Mouse (Mus musculus) hindbrain, postnatal 0 days (tissue): ENCODE results near the gene Gls2. TPM values are rescaled to one million over a fixed set of nuclear protein-coding genes. Genes with fewer than 3 reads are reported as not detected.
"Not testable (repeated sequence)": the region's sequence is repeated elsewhere in the genome, so short reads cannot be mapped to it uniquely, and the experiment has no call there.

ENCODE experiments used
- ATAC-seq: fragments of 200-750 bp; cut with Nextera tagmentation; 2 replicates; pipeline ENCODE4 v1.8.0; 2017; ENCODE audit warnings: mild to moderate bottlenecking, moderate TSS enrichment, moderate library complexity
- DNase-seq: peaks from one replicate; pipeline ENCODE4 v3.0.0-alpha.2; 2015; ENCODE audit warnings: low spot score
- H3K27ac ChIP-seq: fragments of 300-500 bp; sonication (generic); 2 replicates; pipeline ENCODE4 v1.5.1; 2014; ENCODE audit warnings: mild to moderate bottlenecking
- H3K27me3 ChIP-seq: fragments of 300-500 bp; sonication (generic); 2 replicates; pipeline ENCODE4 v1.6.1; 2014; ENCODE audit warnings: low read length, mixed read lengths; ENCODE audit not compliant: insufficient read depth
- H3K36me3 ChIP-seq: fragments of 300-500 bp; sonication (generic); 2 replicates; pipeline ENCODE4 v1.6.1; 2014; ENCODE audit warnings: low read length, mixed read lengths; ENCODE audit not compliant: insufficient read depth
- H3K4me1 ChIP-seq: fragments of 300-500 bp; sonication (generic); 2 replicates; pipeline ENCODE4 v1.6.1; 2014; ENCODE audit warnings: antibody characterized with exemption, low read length, mixed read lengths; ENCODE audit not compliant: insufficient read depth
- H3K4me2 ChIP-seq: fragments of 300-500 bp; sonication (generic); 2 replicates; pipeline ENCODE4 v1.6.1; 2014; ENCODE audit warnings: low read depth, mild to moderate bottlenecking, low read length, moderate library complexity, mixed read lengths
- H3K4me3 ChIP-seq: fragments of 300-500 bp; sonication (generic); 2 replicates; pipeline ENCODE4 v1.5.1; 2014; ENCODE audit warnings: low read length
- H3K9ac ChIP-seq: fragments of 300-500 bp; sonication (generic); replicated peaks from 2 replicates; pipeline ENCODE4 v1.6.1; 2014; ENCODE audit warnings: mild to moderate bottlenecking, low read length, moderate library complexity, mixed read lengths
- H3K9me3 ChIP-seq: fragments of 300-500 bp; sonication (generic); 2 replicates; pipeline ENCODE4 v1.6.1; 2016; ENCODE audit warnings: low read length, mixed read lengths
- CTCF ChIP-seq: IDR thresholded peaks from 2 replicates; pipeline ENCODE4 v1.5.1; 2016; ENCODE audit warnings: antibody characterized with exemption, control low read depth, low read depth
- WGBS: fragments of 180-500 bp; shearing (Covaris S2); extraction: QIAGEN DNeasy Blood & Tissue Kit; methylation state at CpG from one replicate; pipeline ENCODE4 v1.1.7; 2014; 5-methylcytosine and 5-hydroxymethylcytosine counted together
- polyA plus RNA-seq: library from polyadenylated mRNA; unstranded; fragments of >200 nt; fragmentation: Nextera tagmentation; extraction: Ambion mirVana; gene quantifications from 2 replicates; pipeline ENCODE4 v1.2.1, GENCODE M21; 2015
- total RNA-seq: library from RNA; depleted of rRNA; stranded (reverse); fragments of >200 nt; gene quantifications from 2 replicates; pipeline ENCODE4 v1.2.3, GENCODE M21; 2014; rRNA removed

Gls2 gene
- total RNA-seq (1.9 and 6.4 TPM in 2 replicates), polyA plus RNA-seq (1.7 and 2.4 TPM in 2 replicates)

DNA sequence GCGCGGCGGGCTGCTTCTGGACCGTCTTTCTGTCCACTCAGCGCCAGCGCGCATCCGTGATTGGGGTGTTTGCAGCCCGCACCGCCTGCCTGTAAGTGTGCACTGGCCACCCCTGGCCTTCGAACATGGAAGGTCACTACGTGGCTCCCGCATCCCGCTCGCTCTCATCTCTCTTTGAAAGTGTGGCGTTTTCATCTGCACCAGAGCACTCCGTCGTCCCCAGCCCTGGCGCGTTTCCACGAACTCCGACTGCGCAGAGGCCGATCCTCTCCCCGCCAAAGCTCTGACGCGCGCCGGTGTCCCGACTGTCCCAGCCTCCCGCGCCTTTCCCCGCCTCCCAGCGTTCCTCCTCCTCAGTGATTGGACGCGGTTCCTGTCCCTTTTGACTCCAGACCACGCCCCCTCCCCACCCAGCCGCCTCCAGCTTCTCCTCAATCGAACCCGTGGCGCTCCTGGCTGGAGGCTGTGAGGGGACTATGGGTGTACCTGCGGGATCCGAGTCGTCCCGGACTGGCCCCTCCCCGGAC is at the start of gene Gls2:
Gls2 (plus strand) TSS at position 434 of the 527 bp plus-strand sequence.
- Histone ChIP-seq H3K4me2 (peak within 1 kb of the TSS; percentile 99), H3K9ac (peak within 1 kb of the TSS; percentile 68), H3K36me3 (no peaks in the 10 kb centered on the region), H3K27ac (no peak within 1 kb of the TSS), H3K27me3 (no peaks in the 10 kb centered on the region), H3K4me1 (no peaks in the 10 kb centered on the region), H3K4me3 (peak within 1 kb of the TSS; percentile 64), H3K9me3 (no peaks in the 10 kb centered on the region)
- DNase-seq: peak; percentile 96
- peak; percentile 98 for ATAC-seq
- WGBS: under 1% methylated on average over 46 of the region's 46 CpGs
- TF ChIP-seq CTCF: no peak

DNA sequence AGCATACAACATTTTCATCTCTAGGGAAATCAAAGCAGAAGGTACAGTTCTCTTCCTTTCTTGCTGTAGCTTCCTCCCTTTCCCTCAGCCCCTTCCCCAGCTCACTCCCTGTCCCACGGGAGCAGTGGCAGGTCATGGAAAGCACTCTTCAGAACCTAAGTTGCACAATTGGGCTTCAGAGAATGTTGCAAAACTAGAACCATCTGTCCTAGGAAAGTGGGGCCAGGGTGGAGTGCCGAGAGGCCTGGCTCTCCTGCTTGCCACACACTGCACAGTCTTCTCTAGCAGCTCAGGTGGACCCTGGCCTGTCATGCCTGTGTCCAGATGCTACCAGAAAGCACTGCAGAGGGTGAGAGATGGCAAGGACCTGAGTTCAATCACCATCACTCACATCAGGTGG is 49.3 kb upstream of the Gls2 start:
- no peak for TF ChIP-seq CTCF
- H3K27ac ChIP-seq: no peak overlapping the region
- WGBS: 76% methylated on average over 2 of the region's 2 CpGs

DNA sequence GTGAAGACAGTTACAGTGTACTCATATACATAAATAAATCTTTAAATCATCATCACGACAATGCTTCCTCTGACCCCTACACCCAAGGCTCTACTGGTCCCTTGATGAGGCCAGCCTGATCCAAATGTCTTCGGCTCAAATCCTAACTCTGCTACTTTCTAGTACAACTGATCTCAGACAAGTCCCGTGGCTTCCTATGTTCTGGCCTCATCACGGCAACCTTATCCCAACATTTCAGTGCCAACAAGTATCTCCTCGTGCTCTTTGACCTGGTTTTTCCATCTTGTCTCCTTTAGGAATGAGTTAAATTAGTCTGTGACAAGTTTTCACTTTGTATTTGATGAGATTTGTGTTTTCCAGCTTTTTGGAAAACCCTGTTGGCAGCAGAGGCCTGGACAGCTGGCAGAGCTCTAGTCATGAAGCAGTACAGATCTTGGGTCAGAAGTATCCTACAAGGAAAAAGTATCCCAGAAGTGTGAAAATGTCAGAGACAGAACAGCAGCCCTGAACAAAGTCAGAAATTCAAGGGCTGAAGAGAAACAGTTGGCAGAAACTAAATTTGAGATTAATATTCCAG is 45.4 kb upstream of the Gls2 start:
- Histone ChIP-seq H3K27ac (peak overlapping the region; percentile 17; the same call in 1 of the 2 replicates), H3K4me2 (no peak overlapping the region), H3K4me1 (no peaks in the 10 kb centered on the region), H3K36me3 (no peaks in the 10 kb centered on the region), H3K9ac (no peak overlapping the region), H3K27me3 (no peaks in the 10 kb centered on the region), H3K4me3 (no peak overlapping the region), H3K9me3 (no peaks in the 10 kb centered on the region)
- DNase-seq (no peak), ATAC-seq (no peak)
- TF ChIP-seq CTCF: no peak
- 92% methylated on average over 5 of the region's 5 CpGs for WGBS

More for the DNA sequence above, 49.3 kb upstream of the Gls2 start:
- Histone ChIP-seq H3K4me3 (no peak overlapping the region), H3K4me2 (no peak overlapping the region), H3K27me3 (no peaks in the 10 kb centered on the region), H3K36me3 (no peaks in the 10 kb centered on the region), H3K9ac (no peak overlapping the region), H3K4me1 (no peaks in the 10 kb centered on the region), H3K9me3 (no peaks in the 10 kb centered on the region)
- ATAC-seq (no peak), DNase-seq (no peak)

DNA sequence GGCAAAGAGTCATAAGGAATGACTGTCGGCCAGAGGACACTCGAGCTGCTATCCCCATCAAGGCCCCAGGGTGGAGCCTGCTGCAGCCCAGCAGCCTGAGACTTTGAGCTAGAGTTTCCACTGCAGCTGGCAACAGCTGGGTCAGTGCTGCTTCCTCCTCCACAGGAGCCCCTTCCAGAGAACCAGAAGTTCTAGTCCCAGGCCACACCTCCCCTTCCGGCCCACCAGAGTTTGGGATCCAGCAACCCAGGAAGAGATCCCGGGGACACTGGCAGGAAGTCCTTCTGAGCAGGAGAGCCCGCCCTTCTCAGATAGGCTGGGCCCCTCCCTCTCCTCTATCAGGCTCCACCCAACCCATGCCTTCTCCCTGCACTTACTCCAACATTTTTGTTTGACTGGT is 44.7 kb upstream of the Gls2 start:
- Histone ChIP-seq H3K9me3 (no peaks in the 10 kb centered on the region), H3K4me3 (no peak overlapping the region), H3K4me2 (no peak overlapping the region), H3K27ac (peak overlapping the region; percentile 17; the same call in 1 of the 2 replicates), H3K9ac (no peak overlapping the region), H3K36me3 (no peaks in the 10 kb centered on the region), H3K4me1 (no peaks in the 10 kb centered on the region), H3K27me3 (no peaks in the 10 kb centered on the region)
- DNase-seq (peak; percentile 35), ATAC-seq (peak; percentile 79)
- TF ChIP-seq CTCF: peak; percentile 46
- 10% methylated on average over 5 of the region's 5 CpGs for WGBS

DNA sequence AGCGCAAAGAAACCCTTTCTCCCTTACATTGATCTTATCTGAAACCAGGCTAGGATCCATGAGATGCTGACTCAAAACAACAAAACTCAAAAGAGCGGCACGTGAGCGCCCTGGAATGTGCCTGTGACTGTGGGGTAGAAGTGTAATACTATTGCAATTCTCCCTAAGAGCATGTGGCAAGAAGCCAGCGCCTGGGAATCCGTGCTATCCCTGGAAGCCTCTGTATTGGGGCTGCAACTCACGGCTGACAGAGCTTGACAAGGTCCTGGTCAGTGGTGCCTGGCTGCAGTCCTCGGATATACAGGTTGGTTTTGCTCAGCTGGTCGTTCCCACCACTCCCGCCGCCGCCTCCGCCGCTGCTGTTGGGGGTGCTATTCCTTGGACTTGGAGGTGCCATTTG is 43.3 kb upstream of the Gls2 start:
- Histone ChIP-seq H3K9ac (no peak overlapping the region), H3K4me2 (no peak overlapping the region), H3K27me3 (no peaks in the 10 kb centered on the region), H3K9me3 (no peaks in the 10 kb centered on the region), H3K4me1 (no peaks in the 10 kb centered on the region), H3K27ac (no peak overlapping the region), H3K4me3 (no peak overlapping the region), H3K36me3 (no peaks in the 10 kb centered on the region)
- TF ChIP-seq CTCF: no peak
- WGBS: 74% methylated on average over 14 of the region's 14 CpGs
- ATAC-seq (no peak), DNase-seq (peak; percentile 19)

DNA sequence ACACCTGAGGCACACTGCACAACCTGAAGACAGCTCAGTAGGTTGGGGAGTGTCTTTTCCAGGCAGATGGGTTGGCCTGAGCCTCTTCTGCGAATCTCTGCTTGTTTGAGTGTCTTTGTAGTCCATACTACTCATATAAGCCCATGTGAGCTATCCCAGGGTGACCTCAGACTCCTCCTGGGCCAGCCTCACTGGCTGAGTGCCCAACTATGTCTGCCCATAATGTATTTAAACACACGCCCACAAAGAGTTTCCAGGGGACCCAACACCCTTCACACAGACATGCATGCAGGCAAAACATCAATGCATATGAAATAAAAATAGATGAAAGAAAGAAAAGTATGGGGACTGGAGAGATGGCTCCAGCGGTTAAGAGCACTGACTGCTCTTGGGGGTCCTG is 40.3 kb upstream of the Gls2 start:
- Histone ChIP-seq H3K4me1 (no peaks in the 10 kb centered on the region), H3K9ac (no peak overlapping the region), H3K4me3 (no peak overlapping the region), H3K4me2 (no peak overlapping the region), H3K27ac (no peak overlapping the region), H3K36me3 (no peaks in the 10 kb centered on the region), H3K9me3 (no peaks in the 10 kb centered on the region), H3K27me3 (no peaks in the 10 kb centered on the region)
- ATAC-seq (no peak), DNase-seq (no peak)
- no peak for TF ChIP-seq CTCF
- 76% methylated on average over 3 of the region's 3 CpGs for WGBS

DNA sequence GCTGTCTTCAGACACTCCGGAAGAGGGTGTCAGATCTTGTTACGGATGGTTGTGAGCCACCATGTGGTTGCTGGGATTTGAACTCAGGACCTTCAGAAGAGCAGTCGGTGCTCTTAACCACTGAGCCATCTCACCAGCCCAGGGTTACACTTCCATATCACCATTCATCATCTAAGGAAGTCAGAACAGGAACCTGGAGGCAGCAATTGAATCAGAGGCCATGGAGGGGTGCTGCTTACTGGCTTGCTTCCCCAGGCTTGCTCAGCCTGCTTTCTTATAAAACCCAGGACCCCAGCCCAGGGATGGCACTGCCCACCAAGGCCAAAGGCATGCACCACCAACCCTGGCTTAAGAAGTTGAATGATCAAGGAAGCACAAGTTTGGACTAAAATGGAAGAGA is 28.5 kb upstream of the Gls2 start:
- not testable (repeated sequence) for H3K27me3 ChIP-seq, H3K4me3 ChIP-seq, H3K9ac ChIP-seq, H3K4me1 ChIP-seq, H3K9me3 ChIP-seq, H3K4me2 ChIP-seq, DNase-seq, H3K36me3 ChIP-seq, ATAC-seq, H3K27ac ChIP-seq
- WGBS: 91% methylated on average over 2 of the region's 3 CpGs
